Mouse (Mus musculus): ENCODE data around the gene Pbxip1.

GRCm38 (mm10) chr3:89484766-89485524, 48.4 kb downstream of the Pbxip1 start:
- peak; percentile 94 for TF ChIP-seq CTCF (IDR thresholded peaks at IDR 0.05; ENCODE audit: borderline replicate concordance, insufficient read depth, low read length)
- no peak for TF ChIP-seq POLR2A (IDR thresholded peaks at IDR 0.05; ENCODE audit: low read depth, low read length)

Measured in embryonic fibroblast, embryonic 13.5 days (primary cell).